Mouse (Mus musculus) macrophage (primary cell): ENCODE results near the gene Rnft1. TPM values are rescaled to one million over a fixed set of nuclear protein-coding genes. Genes with fewer than 3 reads are reported as not detected.
"Not testable (repeated sequence)": the region's sequence is repeated elsewhere in the genome, so short reads cannot be mapped to it uniquely, and the experiment has no call there.

ENCODE experiments used
- H3K27ac ChIP-seq: fragments of 350-480 bp; formaldehyde crosslinking; 2 replicates; pipeline ENCODE4 v1.9.0; 2021
- H3K36me3 ChIP-seq: fragments of 350-480 bp; formaldehyde crosslinking; 2 replicates; pipeline ENCODE4 v1.9.0; 2021; ENCODE audit errors: inconsistent target
- H3K4me3 ChIP-seq: fragments of 350-480 bp; formaldehyde crosslinking; 2 replicates; pipeline ENCODE4 v1.9.0; 2021; ENCODE audit errors: inconsistent target
- H3K79me2 ChIP-seq: fragments of 350-480 bp; formaldehyde crosslinking; 2 replicates; pipeline ENCODE4 v1.9.0; 2021; ENCODE audit errors: inconsistent target
- WGBS: methylation state at CpG from one replicate; pipeline ENCODE4 v1.1.7; 2026; ENCODE audit warnings: inconsistent platforms; ENCODE audit not compliant: missing documents; 5-methylcytosine and 5-hydroxymethylcytosine counted together
- polyA plus RNA-seq: library from polyadenylated mRNA; stranded (reverse); fragments of 250-400 nt; gene quantifications from 3 replicates; pipeline ENCODE4 v1.2.4, GENCODE M21; 2018; ENCODE audit warnings: inconsistent platforms

Rnft1 gene
- polyA plus RNA-seq, 1 experiment from 2014 or later: 20.8 TPM

DNA sequence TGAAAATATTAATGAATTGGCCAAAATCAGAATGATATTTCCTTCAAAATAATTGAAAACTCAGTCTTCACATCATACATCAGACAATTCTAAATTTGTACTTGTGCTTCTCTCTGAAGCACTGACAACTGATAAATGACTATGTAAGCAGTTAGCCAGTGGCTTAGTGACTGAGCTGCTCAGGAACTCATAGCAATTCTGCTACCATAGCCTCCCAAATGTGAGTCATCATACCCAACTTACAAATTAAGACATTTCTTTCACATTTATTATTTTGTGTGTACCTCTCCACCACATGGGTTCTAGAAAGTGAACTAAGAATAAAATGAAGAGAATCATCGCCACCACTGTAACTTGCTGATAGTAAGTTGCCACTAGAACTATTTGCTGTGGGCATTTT is 6.3 kb downstream of the Rnft1 start:
- H3K4me3 ChIP-seq: no peak overlapping the region
- peaks cover 8% of the 10 kb centered on the region for H3K79me2 ChIP-seq
- peaks cover 51% of the 10 kb centered on the region; the same call in 1 of the 2 replicates for H3K36me3 ChIP-seq
- 92% methylated on average over 1 of the region's 1 CpGs for WGBS
- H3K27ac ChIP-seq: no peak overlapping the region

DNA sequence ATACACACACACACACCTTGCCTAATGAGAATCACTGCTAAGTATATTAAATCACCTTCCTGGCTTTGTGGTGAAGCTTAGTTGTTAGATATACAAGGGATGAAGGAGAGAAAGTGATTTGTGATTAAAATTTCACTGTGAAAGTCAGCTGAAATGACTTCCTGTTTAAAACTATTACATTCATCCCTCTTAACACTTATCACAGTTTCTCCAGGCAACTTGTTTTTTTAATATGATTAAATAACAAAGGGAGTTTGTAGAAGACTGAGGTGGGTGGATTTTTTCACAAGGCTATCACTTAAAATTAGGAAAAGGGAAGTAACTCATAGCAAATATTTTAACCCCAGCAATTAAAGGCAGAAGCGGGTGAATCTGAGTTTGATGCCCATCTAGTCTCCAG is 12.9 kb downstream of the Rnft1 start:
- peaks cover 50% of the 10 kb centered on the region for H3K36me3 ChIP-seq
- 90% methylated on average over 1 of the region's 1 CpGs for WGBS
- no peaks in the 10 kb centered on the region for H3K79me2 ChIP-seq

GRCm38 (mm10) chr11:86497908-86498307 is 13.5 kb downstream of the Rnft1 start:
- 89% methylated on average over 3 of the region's 3 CpGs for WGBS
- H3K36me3 ChIP-seq: peaks cover 50% of the 10 kb centered on the region

More for the DNA sequence above, 12.9 kb downstream of the Rnft1 start:
- H3K4me3 ChIP-seq: no peak overlapping the region
- no peak overlapping the region for H3K27ac ChIP-seq

DNA sequence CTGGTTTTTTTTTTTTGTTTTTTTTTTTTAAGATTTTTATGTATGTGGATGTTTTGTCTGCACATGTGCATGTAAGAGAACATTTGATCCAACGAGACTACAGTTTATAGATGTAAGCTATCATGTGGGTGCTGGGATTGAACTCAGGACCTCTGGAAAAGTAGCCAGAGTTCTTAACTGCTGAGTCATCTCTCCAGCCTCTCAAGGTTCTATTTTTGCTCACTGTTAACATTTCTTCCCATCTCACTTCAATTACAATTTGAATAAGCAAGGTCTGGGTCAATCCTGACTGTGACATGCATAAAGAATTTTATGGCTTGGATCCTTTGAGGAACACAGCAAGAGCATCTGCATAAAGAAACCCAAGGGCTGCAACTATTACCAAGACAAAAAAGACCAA is 16.3 kb downstream of the Rnft1 start:
- WGBS: 80% methylated on average over 1 of the region's 1 CpGs
- no peak overlapping the region for H3K4me3 ChIP-seq
- no peaks in the 10 kb centered on the region for H3K79me2 ChIP-seq
- no peak overlapping the region for H3K27ac ChIP-seq
- peaks cover 56% of the 10 kb centered on the region for H3K36me3 ChIP-seq

More at GRCm38 (mm10) chr11:86497908-86498307, 13.5 kb downstream of the Rnft1 start:
- H3K79me2 ChIP-seq: no peaks in the 10 kb centered on the region
- no peak overlapping the region for H3K27ac ChIP-seq
- no peak overlapping the region for H3K4me3 ChIP-seq

GRCm38 (mm10) chr11:86503121-86503520 is 18.7 kb downstream of the Rnft1 start:
- WGBS: 96% methylated on average over 2 of the region's 2 CpGs
- H3K36me3 ChIP-seq: peaks cover 70% of the 10 kb centered on the region
- H3K27ac ChIP-seq: no peak overlapping the region
- no peak overlapping the region for H3K4me3 ChIP-seq
- no peaks in the 10 kb centered on the region for H3K79me2 ChIP-seq

- WGBS: 96% methylated on average over 2 of the region's 2 CpGs
- H3K36me3 ChIP-seq: peaks cover 85% of the 10 kb centered on the region
- H3K27ac ChIP-seq: no peak overlapping the region
These were observed 22.9 kb downstream of the Rnft1 start for GRCm38 (mm10) chr11:86507334-86507733.

DNA sequence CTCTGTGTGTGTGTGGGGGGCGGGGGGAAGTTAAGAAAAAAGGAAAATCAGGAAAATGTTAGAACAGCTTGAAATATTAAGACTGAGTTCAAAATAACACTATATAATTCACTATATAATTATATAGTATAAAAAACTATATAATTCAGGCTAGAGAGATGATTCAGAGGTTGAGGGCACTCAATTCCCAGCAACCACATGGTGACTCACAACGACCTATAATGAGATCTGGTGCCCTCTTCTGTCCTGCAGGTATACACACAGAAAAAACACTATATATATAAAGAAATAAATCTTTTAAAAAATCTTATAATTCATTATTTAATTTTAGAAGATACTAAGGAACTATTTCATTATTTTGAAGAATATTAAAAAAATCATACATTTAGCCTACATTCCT is 23.5 kb downstream of the Rnft1 start:
- 80% methylated on average over 2 of the region's 2 CpGs for WGBS
- peaks cover 85% of the 10 kb centered on the region for H3K36me3 ChIP-seq
- H3K79me2 ChIP-seq: no peaks in the 10 kb centered on the region

More at GRCm38 (mm10) chr11:86507334-86507733, 22.9 kb downstream of the Rnft1 start:
- Histone ChIP-seq H3K79me2 (no peaks in the 10 kb centered on the region), H3K4me3 (no peak overlapping the region)

DNA sequence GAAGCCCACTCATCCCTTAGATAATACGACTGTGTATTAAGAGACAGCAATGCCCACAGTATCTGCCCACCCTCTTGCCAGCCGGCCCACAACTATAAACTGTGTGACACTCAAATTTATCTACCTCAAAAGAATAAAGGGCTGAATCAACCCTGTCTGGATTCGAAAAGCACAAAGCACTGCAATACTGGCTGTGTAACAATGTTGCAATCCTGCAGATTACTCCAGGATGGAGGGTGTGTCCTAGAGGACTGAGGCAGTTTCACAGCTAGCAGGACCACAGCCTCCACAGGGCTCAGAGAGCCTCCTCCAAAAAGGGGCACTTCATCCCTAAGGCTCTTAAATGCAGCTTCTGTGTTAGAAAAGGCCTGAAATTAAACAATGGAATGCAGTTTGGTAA is 32.2 kb downstream of the Rnft1 start:
- Histone ChIP-seq H3K36me3 (peaks cover 92% of the 10 kb centered on the region), H3K79me2 (no peaks in the 10 kb centered on the region)
- 92% methylated on average over 3 of the region's 3 CpGs for WGBS

More for the DNA sequence above, 23.5 kb downstream of the Rnft1 start:
- H3K27ac ChIP-seq: no peak overlapping the region
- no peak overlapping the region for H3K4me3 ChIP-seq

GRCm38 (mm10) chr11:86517229-86517628 is 32.8 kb downstream of the Rnft1 start:
- no peaks in the 10 kb centered on the region for H3K79me2 ChIP-seq
- WGBS: 89% methylated on average over 2 of the region's 3 CpGs
- peaks cover 92% of the 10 kb centered on the region for H3K36me3 ChIP-seq
- no peak overlapping the region for H3K27ac ChIP-seq
- no peak overlapping the region for H3K4me3 ChIP-seq

More for the DNA sequence above, 32.2 kb downstream of the Rnft1 start:
- Histone ChIP-seq H3K27ac (no peak overlapping the region), H3K4me3 (no peak overlapping the region)

DNA sequence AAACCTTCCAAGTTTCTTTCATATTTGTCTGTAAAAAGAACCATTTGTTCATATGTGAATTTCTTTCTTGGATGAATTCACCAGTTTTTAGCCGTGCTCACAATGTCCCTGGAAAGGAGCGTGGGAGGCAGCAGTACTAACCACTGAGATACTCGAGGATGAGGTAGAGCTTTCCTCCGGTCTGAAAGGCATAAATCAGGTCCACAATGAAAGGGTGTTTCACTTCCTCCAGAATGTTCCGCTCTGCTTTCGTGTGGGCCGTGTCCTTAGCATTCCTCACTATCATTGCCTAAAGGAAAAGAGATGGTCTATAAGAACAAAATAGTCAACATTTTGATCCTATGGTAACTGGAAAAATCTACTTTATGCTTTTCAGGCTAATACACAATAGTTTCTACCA is 35.3 kb downstream of the Rnft1 start:
- WGBS: 82% methylated on average over 7 of the region's 7 CpGs
- no peak overlapping the region for H3K27ac ChIP-seq
- H3K36me3 ChIP-seq: peaks cover 90% of the 10 kb centered on the region
- no peaks in the 10 kb centered on the region for H3K79me2 ChIP-seq
- no peak overlapping the region for H3K4me3 ChIP-seq

GRCm38 (mm10) chr11:86527528-86527927 is 43.1 kb downstream of the Rnft1 start:
- H3K4me3 ChIP-seq: no peak overlapping the region
- 93% methylated on average over 4 of the region's 4 CpGs for WGBS
- H3K27ac ChIP-seq: no peak overlapping the region
- peaks cover 4% of the 10 kb centered on the region; the same call in 1 of the 2 replicates for H3K79me2 ChIP-seq
- peaks cover 52% of the 10 kb centered on the region for H3K36me3 ChIP-seq

GRCm38 (mm10) chr11:86532834-86533233 is 48.4 kb downstream of the Rnft1 start:
- H3K27ac ChIP-seq: no peak overlapping the region
- peaks cover 43% of the 10 kb centered on the region for H3K79me2 ChIP-seq
- whole genome bisulfite sequencing: 93% methylated on average over 1 of the region's 1 CpGs
- H3K36me3 ChIP-seq: peaks cover 23% of the 10 kb centered on the region
- no peak overlapping the region for H3K4me3 ChIP-seq

DNA sequence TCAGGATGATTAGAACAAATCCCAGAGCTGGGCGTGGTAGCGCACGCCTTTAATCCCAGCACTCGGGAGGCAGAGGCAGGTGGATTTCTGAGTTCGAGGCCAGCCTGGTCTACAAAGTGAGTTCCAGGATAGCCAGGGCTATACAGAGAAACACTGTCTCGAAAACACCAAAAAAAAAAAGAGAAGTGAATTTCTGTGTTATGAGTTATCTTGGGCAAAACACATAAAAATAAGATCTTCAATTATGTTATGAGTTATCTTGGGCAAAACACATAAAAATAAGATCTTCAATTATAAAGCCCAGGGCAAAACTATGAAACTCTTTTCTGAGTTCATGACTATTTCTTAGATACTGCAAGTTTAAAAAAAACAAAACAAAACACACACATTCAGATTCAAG is 48.8 kb downstream of the Rnft1 start:
- 96% methylated on average over 6 of the region's 6 CpGs for WGBS
- not testable (repeated sequence) for H3K4me3 ChIP-seq
- H3K36me3 ChIP-seq: peaks cover 23% of the 10 kb centered on the region

GRCm38 (mm10) chr11:86534201-86534910 is 49.9 kb downstream of the Rnft1 start:
- Histone ChIP-seq H3K79me2 (peaks cover 59% of the 10 kb centered on the region), H3K36me3 (peaks cover 23% of the 10 kb centered on the region), H3K27ac (no peak overlapping the region), H3K4me3 (no peak overlapping the region)
- 80% methylated on average over 5 of the region's 5 CpGs for WGBS

More for the DNA sequence above, 48.8 kb downstream of the Rnft1 start:
- H3K27ac ChIP-seq: not testable (repeated sequence)
- peaks cover 48% of the 10 kb centered on the region for H3K79me2 ChIP-seq

- Histone ChIP-seq H3K4me3 (no peak overlapping the region), H3K79me2 (peaks cover 99% of the 10 kb centered on the region), H3K27ac (no peak overlapping the region), H3K36me3 (no peaks in the 10 kb centered on the region)
- 29% methylated on average over 1 of the region's 4 CpGs for WGBS
These were observed 54.3 kb downstream of the Rnft1 start for GRCm38 (mm10) chr11:86538786-86539185.
